Mouse (Mus musculus) cerebellum, adult 2 months (tissue): Measurements from ENCODE around the gene Olfr67. TPM values are rescaled to one million over a fixed set of nuclear protein-coding genes. Genes with fewer than 3 reads are reported as not detected.
"Not testable (repeated sequence)": the region's sequence is repeated elsewhere in the genome, so short reads cannot be mapped to it uniquely, and the experiment has no call there.

Experiments
- DNase-seq, 2 experiments: peaks; one replicate each; pipeline ENCODE4 v3.0.0; 2021
- H3K27ac ChIP-seq: fragments of 200-500 bp; 2 replicates; pipeline ENCODE4 v1.5.1; 2012; ENCODE audit warnings: low read length, control low read depth, inconsistent platforms; ENCODE audit not compliant: insufficient read depth
- H3K27me3 ChIP-seq: fragments of 200-500 bp; 2 replicates; pipeline ENCODE4 v1.6.1; 2012; ENCODE audit warnings: inconsistent platforms, mild to moderate bottlenecking, low read length, moderate library complexity; ENCODE audit not compliant: control insufficient read depth, insufficient read depth
- H3K4me1 ChIP-seq: fragments of 200-500 bp; 2 replicates; pipeline ENCODE4 v1.6.1; 2011; ENCODE audit warnings: low read length; ENCODE audit not compliant: control insufficient read depth, insufficient read depth
- H3K4me3 ChIP-seq: fragments of 200-500 bp; replicated peaks from 2 replicates; pipeline ENCODE3; 2011; ENCODE audit warnings: mild to moderate bottlenecking, low read depth, low read length, control low read depth; ENCODE audit not compliant: insufficient read depth
- CTCF ChIP-seq: fragments of 200-500 bp; IDR thresholded peaks from 2 replicates; pipeline ENCODE4 v1.5.1; 2011; ENCODE audit warnings: low read depth, mild to moderate bottlenecking, control low read depth, low read length, moderate library complexity, borderline replicate concordance; ENCODE audit not compliant: insufficient read depth
- POLR2A ChIP-seq: fragments of 200-500 bp; IDR thresholded peaks from 2 replicates; pipeline ENCODE4 v1.6.1; 2011; ENCODE audit warnings: low read length, control low read depth, borderline replicate concordance; ENCODE audit not compliant: insufficient read depth
- WGBS: fragments of 180-500 bp; shearing (Covaris S2); methylation state at CpG from one replicate; pipeline ENCODE4 v1.1.7; 2018; 5-methylcytosine and 5-hydroxymethylcytosine counted together
- polyA plus RNA-seq: library from polyadenylated mRNA; depleted of rRNA; stranded (reverse); fragments of >200 nt; gene quantifications from 2 replicates; pipeline ENCODE4 v1.2.3, GENCODE M21; 2012

The Olfr67 gene
- polyA plus RNA-seq, 1 experiment: not detected

DNA sequence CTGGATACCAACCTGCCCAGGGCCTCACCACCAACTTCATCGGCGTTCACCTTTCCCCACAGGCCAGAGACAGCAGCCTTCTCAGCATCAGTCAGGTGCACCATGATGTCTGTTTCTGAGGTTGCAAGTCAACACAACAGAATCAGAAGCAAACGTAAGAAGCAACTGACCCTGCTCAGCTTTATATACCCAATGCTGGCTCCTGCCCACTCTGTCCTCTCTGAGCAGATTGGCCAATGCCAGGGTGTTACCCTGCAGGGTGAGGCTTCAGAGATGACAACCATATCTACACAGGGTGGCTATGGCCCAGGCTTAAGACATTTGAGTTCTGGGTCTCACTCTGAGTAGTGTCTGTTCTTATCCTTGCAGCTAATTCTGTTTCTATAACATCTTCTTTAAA is 22.1 kb upstream of the Olfr67 start, which contains the start of gene Hbb-bt:
Gene Hbb-bt, minus strand, starts transcription at position 231 of the 400 bp plus-strand sequence.
- H3K4me3 ChIP-seq: no peak within 1 kb of the TSS
- no peak for DNase-seq
- WGBS: 78% methylated on average over 3 of the region's 3 CpGs
- no peaks in the 10 kb centered on the region for H3K27me3 ChIP-seq
- no peaks in the 10 kb centered on the region for H3K4me1 ChIP-seq
- no peak within 1 kb of the TSS for H3K27ac ChIP-seq
- TF ChIP-seq CTCF (no peak), POLR2A (no peak)

DNA sequence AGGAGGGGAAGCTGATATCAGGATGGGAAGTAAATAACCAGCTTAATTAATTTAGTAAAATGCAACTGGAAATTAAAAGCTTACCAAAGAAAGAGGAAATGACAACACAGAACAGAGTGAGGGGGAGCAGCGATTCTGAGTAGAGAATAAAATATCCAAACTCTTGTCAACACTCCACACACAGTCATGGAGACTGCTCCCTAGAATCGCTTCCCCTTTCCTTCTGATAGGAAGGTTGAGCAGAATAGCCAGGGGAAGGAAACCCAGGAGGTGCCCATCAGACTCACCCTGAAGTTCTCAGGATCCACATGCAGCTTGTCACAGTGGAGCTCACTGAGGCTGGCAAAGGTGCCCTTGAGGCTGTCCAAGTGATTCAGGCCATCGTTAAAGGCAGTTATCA is 21.5 kb upstream of the Olfr67 start:
- not testable (repeated sequence) for H3K27ac ChIP-seq, H3K27me3 ChIP-seq, DNase-seq, H3K4me3 ChIP-seq, H3K4me1 ChIP-seq
- no CpG with 5 or more reads among the region's 3 CpGs for WGBS

DNA sequence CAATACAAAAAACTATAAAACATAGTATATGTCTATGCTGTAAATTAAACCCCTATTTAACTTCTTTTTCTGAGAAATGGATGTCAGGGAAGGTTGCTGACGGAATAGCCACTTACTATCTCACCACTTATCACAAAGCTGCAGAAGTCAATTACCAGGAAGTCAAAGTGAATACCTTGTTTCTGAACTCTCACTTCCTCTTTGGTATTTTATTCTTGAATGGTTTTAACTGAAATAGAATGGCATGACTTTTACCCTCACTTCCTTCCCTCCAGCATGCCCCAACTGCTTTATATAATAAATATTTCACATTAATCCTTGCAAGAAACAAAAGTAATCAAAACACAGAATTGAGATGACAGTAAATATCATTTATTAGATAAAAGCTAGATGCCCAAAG is 20.6 kb upstream of the Olfr67 start:
- no peak for DNase-seq
- 70% methylated on average over 1 of the region's 1 CpGs for WGBS
- no peaks in the 10 kb centered on the region for H3K4me1 ChIP-seq
- H3K27ac ChIP-seq: no peak overlapping the region
- no peak overlapping the region for H3K4me3 ChIP-seq
- H3K27me3 ChIP-seq: no peaks in the 10 kb centered on the region
- TF ChIP-seq POLR2A (no peak), CTCF (no peak)

DNA sequence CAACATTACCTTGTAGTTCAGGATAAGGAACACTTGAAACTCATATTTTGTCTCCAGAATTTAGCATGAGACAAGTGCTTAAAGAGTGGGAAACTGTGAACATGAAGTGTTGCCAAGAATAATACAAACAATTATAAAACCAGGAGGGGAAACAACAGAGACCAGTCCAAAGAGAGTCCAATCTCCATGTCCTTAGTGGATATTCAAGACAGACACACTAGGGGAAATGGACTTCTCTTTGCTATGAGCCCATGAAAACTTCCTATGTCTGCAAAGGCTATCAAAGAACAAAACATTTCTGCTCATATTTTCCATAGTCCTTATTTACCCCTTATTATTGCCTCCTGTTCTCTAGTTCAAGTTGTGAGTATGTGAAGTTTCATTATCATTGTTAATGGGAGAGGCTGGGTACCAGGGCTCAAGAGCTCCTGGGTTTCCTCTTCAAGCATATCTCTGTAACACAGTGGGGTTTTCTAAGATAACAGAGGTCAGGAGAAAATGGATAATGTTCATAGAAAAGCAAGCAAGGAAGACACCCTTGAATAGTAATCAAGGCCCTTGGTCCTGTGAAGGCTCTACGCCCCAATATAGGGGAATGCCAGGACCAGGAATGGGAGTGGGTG is 19.7 kb upstream of the Olfr67 start:
- Histone ChIP-seq H3K27ac (no peak overlapping the region), H3K4me3 (no peak overlapping the region), H3K4me1 (no peaks in the 10 kb centered on the region), H3K27me3 (no peaks in the 10 kb centered on the region)
- no peak for DNase-seq
- WGBS: 78% methylated on average over 1 of the region's 1 CpGs
- no peak for TF ChIP-seq POLR2A
- TF ChIP-seq CTCF: no peak

DNA sequence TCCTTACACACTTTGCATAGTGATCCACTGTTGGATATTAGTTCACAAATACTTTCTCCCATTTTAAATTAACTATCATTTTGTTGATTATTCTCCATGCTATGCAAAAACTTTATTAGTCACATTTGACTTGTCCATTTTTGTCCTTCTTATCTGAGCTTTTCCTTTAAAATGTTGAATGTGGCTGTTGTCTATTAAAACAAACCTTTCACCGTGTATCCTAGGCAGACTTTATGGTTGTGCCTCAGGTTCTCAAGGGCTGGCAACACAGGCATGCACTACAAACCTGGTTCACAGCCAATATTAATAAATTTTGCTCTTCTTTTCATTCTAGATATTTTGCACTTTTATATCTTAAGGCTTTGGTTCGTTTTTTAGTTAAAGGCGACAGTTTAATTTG is 19.1 kb upstream of the Olfr67 start:
- Histone ChIP-seq H3K4me1 (no peaks in the 10 kb centered on the region), H3K27ac (no peak overlapping the region), H3K27me3 (no peaks in the 10 kb centered on the region), H3K4me3 (no peak overlapping the region)
- TF ChIP-seq CTCF (no peak), POLR2A (no peak)
- no peak for DNase-seq
- WGBS: 71% methylated on average over 3 of the region's 3 CpGs

DNA sequence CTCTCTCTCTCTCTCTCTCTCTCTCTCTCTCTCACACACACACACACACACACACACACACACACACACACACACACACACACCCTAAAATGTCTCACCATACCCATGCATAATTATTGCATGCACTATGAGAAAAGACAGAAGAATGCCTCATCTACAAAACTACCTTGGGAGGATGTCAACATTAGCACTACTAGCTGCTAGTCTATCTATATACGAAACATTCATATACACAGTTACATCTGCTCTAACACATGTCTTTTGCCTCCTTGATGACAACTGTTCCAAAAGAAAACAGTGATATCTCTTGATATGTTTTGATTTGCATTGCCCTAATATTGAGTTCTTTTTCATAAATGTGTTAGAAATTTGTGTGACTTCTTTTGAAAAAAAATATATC is 18.7 kb upstream of the Olfr67 start:
- no peak for TF ChIP-seq CTCF
- TF ChIP-seq POLR2A: no peak
- no peak for DNase-seq
- H3K4me3 ChIP-seq: no peak overlapping the region
- H3K27me3 ChIP-seq: no peaks in the 10 kb centered on the region
- no peaks in the 10 kb centered on the region for H3K4me1 ChIP-seq
- WGBS: 76% methylated on average over 1 of the region's 1 CpGs
- H3K27ac ChIP-seq: no peak overlapping the region

DNA sequence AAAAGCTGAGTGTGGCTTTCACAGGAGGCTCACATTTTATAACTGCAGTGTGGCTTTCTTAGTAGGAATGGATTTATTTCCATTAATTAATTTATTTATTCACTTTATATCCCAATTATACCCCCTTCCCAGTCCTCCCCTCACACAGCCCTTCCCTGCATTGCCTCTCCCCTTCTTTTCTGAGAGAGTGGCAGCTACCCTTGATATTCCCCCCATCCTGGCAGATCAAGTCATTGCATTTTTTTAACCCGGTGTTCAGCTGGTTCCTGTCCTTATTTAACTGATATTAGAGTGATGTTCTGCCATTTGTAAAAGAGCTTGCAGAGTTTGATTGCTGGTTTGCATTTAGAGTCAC is 18.2 kb upstream of the Olfr67 start:
- Histone ChIP-seq H3K27ac (no peak overlapping the region), H3K4me3 (no peak overlapping the region), H3K27me3 (no peaks in the 10 kb centered on the region), H3K4me1 (no peaks in the 10 kb centered on the region)
- no peak for TF ChIP-seq CTCF
- no peak for TF ChIP-seq POLR2A
- WGBS: 58% methylated on average over 1 of the region's 1 CpGs
- DNase-seq: no peak

DNA sequence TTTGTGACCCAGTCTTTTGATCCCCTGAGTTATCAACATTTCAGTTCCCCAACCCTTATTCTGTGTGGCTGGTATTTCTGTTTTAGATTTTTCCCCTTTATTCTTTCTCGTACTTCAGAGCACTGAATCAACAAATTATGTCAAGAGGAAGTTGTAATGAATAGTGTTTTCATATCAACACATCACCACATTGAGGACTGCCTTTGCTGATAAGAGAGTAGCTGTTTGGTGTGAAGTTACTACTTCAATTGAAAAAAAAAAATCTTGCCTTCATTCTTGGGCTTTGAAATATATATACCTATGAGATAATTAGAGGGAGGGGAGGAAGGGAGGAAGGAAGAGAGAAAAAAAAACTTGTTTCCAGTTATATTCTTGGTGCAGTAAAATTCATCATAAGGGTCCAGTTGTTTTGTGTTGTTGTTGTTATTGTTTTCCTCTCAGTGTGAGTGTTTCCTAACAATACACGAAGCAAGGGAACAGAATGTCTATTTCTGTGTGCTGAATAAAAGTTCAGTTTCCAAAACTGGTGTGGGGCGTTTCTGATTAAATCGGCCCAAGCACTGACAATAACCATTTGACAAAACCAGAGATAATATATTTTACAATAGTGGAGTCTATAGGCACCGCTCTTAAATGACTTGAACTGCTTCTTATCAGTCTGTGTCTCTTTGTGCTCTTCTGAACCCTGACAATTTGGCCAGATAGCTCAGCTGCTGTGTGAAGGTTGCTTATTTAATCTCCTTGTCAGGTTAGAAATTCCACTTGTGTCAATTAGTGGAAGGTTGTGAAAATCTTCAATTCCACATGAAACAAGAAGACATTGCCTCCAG is 17.6 kb upstream of the Olfr67 start:
- H3K27ac ChIP-seq: no peak overlapping the region
- TF ChIP-seq CTCF (no peak), POLR2A (no peak)
- no peaks in the 10 kb centered on the region for H3K27me3 ChIP-seq
- 70% methylated on average over 5 of the region's 5 CpGs for WGBS
- no peak for DNase-seq
- no peak overlapping the region for H3K4me3 ChIP-seq
- no peaks in the 10 kb centered on the region for H3K4me1 ChIP-seq

DNA sequence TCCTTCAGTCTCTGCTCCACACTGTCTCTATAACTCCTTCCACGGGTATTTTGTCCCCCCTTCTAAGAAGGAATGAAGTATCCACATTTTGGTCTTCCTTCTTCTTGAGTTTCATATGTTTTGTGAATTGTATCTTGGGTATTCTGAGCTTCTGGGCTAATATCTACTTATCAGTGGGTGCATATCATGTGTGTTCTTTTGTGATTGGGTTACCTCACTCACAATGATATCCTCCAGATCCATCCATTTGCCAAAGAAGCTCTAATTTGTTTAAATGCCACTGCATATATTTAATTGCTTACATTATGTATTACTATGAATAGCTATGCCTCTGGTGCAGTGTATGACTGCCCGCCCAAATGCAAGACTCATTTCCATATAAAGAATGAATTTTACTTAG is 16.5 kb upstream of the Olfr67 start:
- not testable (repeated sequence) for DNase-seq, H3K4me3 ChIP-seq, H3K27me3 ChIP-seq, H3K27ac ChIP-seq, H3K4me1 ChIP-seq
- 65% methylated on average over 2 of the region's 2 CpGs for WGBS
